In genomic region chr2:131820932-131821707, GRCm38 (mm10) we compare ENCODE assay signal across 8 mouse cellular contexts. TPM values are rescaled to one million over a fixed set of nuclear protein-coding genes. Genes with fewer than 3 reads are reported as not detected.
DNase-seq lines count a peak whose midpoint lies in the region; ATAC-seq and TF ChIP-seq lines count a peak whose summit lies in the region.

No protein-coding gene starts in this region.

- 36% methylated on average over 6 of the region's 6 CpGs for WGBS in midbrain, embryonic 13.5 days
- 25% methylated on average over 6 of the region's 6 CpGs for WGBS in spleen, adult 2 months

- H3K27me3 ChIP-seq in midbrain, embryonic 13.5 days, result no peaks in the 10 kb centered on the region
- H3K27me3 ChIP-seq in spleen, adult 2 months (ENCODE audit: control insufficient read depth, insufficient read depth, low read length), result no peaks in the 10 kb centered on the region

- H3K9ac ChIP-seq in midbrain, embryonic 13.5 days (replicated peaks), result no peak overlapping the region

- intact Hi-C loops in gastrocnemius, postnatal 14 days (cut with DNase I; ENCODE audit: low total_unique reads), result loop anchor here (5.0 to 10.0 kb wide), 2 partner anchors 294 to 421 kb away; no protein-coding TSS in a partner anchor
- intact Hi-C loops in left cerebral cortex, postnatal 4 days (cut with DNase I), result loop anchor here (1.0 to 5.0 kb wide), 2 partner anchors 128 to 426 kb away; partner anchors contain the start of gene Tmem230

- no peak for ATAC-seq in monocyte, adult 5-6 weeks (replicated peaks; ENCODE audit: insufficient number of reproducible peaks, low FRiP score, low TSS enrichment, poor library complexity, severe bottlenecking)
- peak; percentile 53 for ATAC-seq in midbrain, embryonic 13.5 days

- H3K4me1 ChIP-seq in midbrain, embryonic 13.5 days (replicated peaks), result peaks cover 4% of the 10 kb centered on the region; the same call in 1 of the 2 replicates
- H3K4me1 ChIP-seq in spleen, adult 2 months (ENCODE audit: control insufficient read depth, insufficient read depth, insufficient read length), result no peaks in the 10 kb centered on the region; the same call in 1 of the 2 replicates

- peak; percentile 23; the same call in 1 of the 2 replicates for TF ChIP-seq CTCF in spleen, adult 2 months (IDR thresholded peaks at IDR 0.05; ENCODE audit: extremely low read depth, insufficient read depth, insufficient read length, insufficient replicate concordance)

- DNase-seq in monocyte, adult 2 months (ENCODE audit: low read depth in 1 of 2, low spot score in 2 of 2), result peak; percentile 28 to 54
- DNase-seq in cerebellum, postnatal 4 days (ENCODE audit: low spot score in 2 of 2), result peak; percentile 63 to 85
- peak; percentile 71 for DNase-seq in gastrocnemius, postnatal 14 days
- DNase-seq in kidney, adult 18-20 months, result peak; percentile 75
- peak; percentile 85 for DNase-seq in left cerebral cortex, postnatal 4 days
- peak; percentile 45 to 71 for DNase-seq in spleen, adult 2 months (ENCODE audit: low read depth in 1 of 2, low spot score in 2 of 2)

- H3K4me3 ChIP-seq in midbrain, embryonic 13.5 days (replicated peaks), result no peak overlapping the region
- no peak overlapping the region for H3K4me3 ChIP-seq in spleen, adult 2 months (ENCODE audit: extremely low read depth, insufficient read depth, insufficient read length)

- H3K27ac ChIP-seq in midbrain, embryonic 13.5 days, result no peak overlapping the region
- no peak overlapping the region for H3K27ac ChIP-seq in spleen, adult 2 months (ENCODE audit: insufficient read depth, low read length)

- H3K9me3 ChIP-seq in midbrain, embryonic 13.5 days, result no peaks in the 10 kb centered on the region

- no peak overlapping the region for H3K4me2 ChIP-seq in midbrain, embryonic 13.5 days (replicated peaks)

- H3K36me3 ChIP-seq in midbrain, embryonic 13.5 days, result no peaks in the 10 kb centered on the region
- no peaks in the 10 kb centered on the region for H3K36me3 ChIP-seq in spleen, adult 2 months (ENCODE audit: control insufficient read depth, insufficient read depth, low read length)

- TF ChIP-seq POLR2A in spleen, adult 2 months (IDR thresholded peaks at IDR 0.05; ENCODE audit: low read depth, low read length), result no peak

RNA-seq across cellular contexts. Expression of gene Erv3, which starts 38.4 kb away (rescaled TPM):
- not detected in 3 replicates for total RNA-seq in monocyte, adult 5-6 weeks (2017)
- not detected for total RNA-seq in gastrocnemius, postnatal 14 days (2021)
- total RNA-seq in left cerebral cortex, postnatal 4 days (2021), result not detected
- polyA plus RNA-seq in midbrain, embryonic 13.5 days (2015; fragmentation: Nextera tagmentation; extraction: Ambion mirVana), result not detected in 2 replicates
- not detected in 2 replicates for polyA plus RNA-seq in spleen, adult 2 months (2012; rRNA removed)
